Mouse (Mus musculus): ENCODE data around the gene 2410137M14Rik.
A peak's percentile ranks its signal among the peaks of the same experiment; 100 is the strongest.

DNA sequence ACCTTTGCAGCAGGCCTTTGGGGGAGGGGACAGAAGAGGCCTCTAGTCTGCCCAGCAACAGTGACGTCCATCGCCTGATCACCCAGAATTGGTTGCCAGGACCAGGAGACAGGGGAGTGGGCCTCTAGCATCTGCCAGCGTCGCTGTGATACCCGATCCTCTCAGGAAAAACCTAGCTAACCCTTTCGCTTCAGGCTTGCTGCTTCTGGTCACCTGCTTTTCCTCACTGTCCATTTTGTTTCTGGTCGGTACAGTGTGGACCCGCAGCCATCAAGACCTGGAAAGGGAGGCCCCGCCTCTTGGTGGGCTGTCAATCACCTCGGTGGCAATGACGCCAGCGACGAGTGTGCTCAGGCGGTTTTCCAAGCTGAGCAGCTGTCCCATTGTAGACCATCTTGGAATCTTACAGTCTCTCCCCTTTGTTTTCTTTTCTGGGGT is 47.7 kb upstream of the 2410137M14Rik start:
- TF ChIP-seq CTCF (IDR thresholded peaks at IDR 0.05; ENCODE audit: low read depth, low read length) (no peak), POLR2A (IDR thresholded peaks at IDR 0.05; ENCODE audit: insufficient read depth, low read length) (peak; percentile 18), EP300 (IDR thresholded peaks at IDR 0.05; ENCODE audit: insufficient read depth, low read depth, low read length) (peak; percentile 74)

All from ES-Bruce4 (cell line).